Mouse (Mus musculus): ENCODE data around the gene Nt5dc3.

DNA sequence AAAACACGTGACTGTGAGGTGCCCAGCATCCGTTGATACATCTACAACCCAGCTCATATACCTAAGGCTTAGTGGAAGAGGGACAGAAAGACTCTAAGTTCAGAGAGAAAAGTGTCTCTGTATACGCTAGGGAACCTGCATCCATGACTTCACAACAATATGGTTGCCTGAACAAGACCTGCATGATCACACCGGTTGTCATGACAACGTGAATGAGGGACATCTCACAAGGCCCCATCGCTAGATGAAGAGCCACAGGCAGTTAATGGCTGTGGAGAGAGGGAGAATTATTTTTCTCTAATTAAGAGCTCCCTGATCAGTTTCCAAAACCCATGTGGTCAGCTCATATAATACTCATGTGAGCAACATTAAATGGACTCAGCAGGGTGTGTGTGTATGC lies 73.4 kb downstream of the Nt5dc3 start:
- TF ChIP-seq POLR2A (IDR thresholded peaks at IDR 0.05; ENCODE audit: insufficient read length, low read depth) = no peak
- TF ChIP-seq MYOD1 (IDR thresholded peaks at IDR 0.05; ENCODE audit: control insufficient read depth in 1 of 3, insufficient read length in 2 of 3, low read depth in 2 of 3) = no peak
- no peak for TF ChIP-seq REST (IDR thresholded peaks at IDR 0.05; ENCODE audit: insufficient read depth, insufficient read length)
- no peak for TF ChIP-seq SRF (IDR thresholded peaks at IDR 0.05; ENCODE audit: control insufficient read depth, insufficient read length, low read depth)
- no peak for TF ChIP-seq USF1 (IDR thresholded peaks at IDR 0.05; ENCODE audit: low read depth)
- no peak for TF ChIP-seq POLR2AphosphoS2 (IDR thresholded peaks at IDR 0.05; ENCODE audit: insufficient read length, low read depth)
